Mouse (Mus musculus) layer of hippocampus, postnatal 25 days (tissue): ENCODE results near the gene A730015C16Rik. TPM values are rescaled to one million over a fixed set of nuclear protein-coding genes. Genes with fewer than 3 reads are reported as not detected.

Experiments used
- DNase-seq, 2 experiments: peaks; one replicate each; pipeline ENCODE4 v3.0.0; 2022; ENCODE audit warnings: mixed read lengths in 2 of 2, low spot score in 1 of 2; ENCODE audit errors: extremely low spot score in 1 of 2
- total RNA-seq, 2 experiments: library from RNA; stranded (reverse); gene quantifications; 2 replicates each; pipeline ENCODE4 v1.2.3; 2021

Gene A730015C16Rik
- under 1 TPM in 1 of 2 experiments, not detected in 1; 0.37 TPM for total RNA-seq

GRCm38 (mm10) chr4:108848505-108848848, at the start of gene A730015C16Rik:
A730015C16Rik (minus strand) TSS chr4:108848619.
- peak in 1 of 2 experiments; percentile 14 for DNase-seq

- no peak for DNase-seq
These were observed 42.5 kb upstream of the A730015C16Rik start for GRCm38 (mm10) chr4:108890876-108891275.

GRCm38 (mm10) chr4:108887456-108887855, 39.0 kb upstream of the A730015C16Rik start:
- no peak for DNase-seq

GRCm38 (mm10) chr4:108883815-108884214, 35.4 kb upstream of the A730015C16Rik start:
- DNase-seq = no peak

- DNase-seq = peak; percentile 41 to 46
These were observed 30.8 kb upstream of the A730015C16Rik start, which contains the start of gene Rab3b for GRCm38 (mm10) chr4:108878963-108879822. Rab3b (plus strand) TSS chr4:108879063.

GRCm38 (mm10) chr4:108877901-108878300, 29.5 kb upstream of the A730015C16Rik start:
- DNase-seq = no peak

GRCm38 (mm10) chr4:108873746-108874145, 25.3 kb upstream of the A730015C16Rik start:
- DNase-seq = no peak

GRCm38 (mm10) chr4:108869730-108870374, 21.4 kb upstream of the A730015C16Rik start:
- DNase-seq = peak; percentile 79 to 98

GRCm38 (mm10) chr4:108866806-108867205, 18.4 kb upstream of the A730015C16Rik start:
- DNase-seq = no peak

- peak; percentile 69 to 71 for DNase-seq
These were observed 509 bp downstream of the A730015C16Rik start, which contains the start of gene Kti12 for GRCm38 (mm10) chr4:108847715-108848504. Kti12 (plus strand) TSS chr4:108847785.

- no peak for DNase-seq
These were observed 2.4 kb downstream of the A730015C16Rik start for GRCm38 (mm10) chr4:108845824-108846569.

GRCm38 (mm10) chr4:108843336-108843735, 5.1 kb downstream of the A730015C16Rik start:
- no peak for DNase-seq

GRCm38 (mm10) chr4:108841920-108842578, 6.4 kb downstream of the A730015C16Rik start:
- no peak for DNase-seq

GRCm38 (mm10) chr4:108838031-108838430, 10.4 kb downstream of the A730015C16Rik start:
- DNase-seq = no peak

GRCm38 (mm10) chr4:108835496-108835895, 12.9 kb downstream of the A730015C16Rik start:
- no peak for DNase-seq

GRCm38 (mm10) chr4:108834971-108835311, 13.5 kb downstream of the A730015C16Rik start:
- DNase-seq = no peak

- DNase-seq = peak; percentile 56 to 57
These were observed 14.1 kb downstream of the A730015C16Rik start, which contains the start of gene Txndc12 for GRCm38 (mm10) chr4:108834115-108834970. Txndc12 (plus strand) TSS chr4:108834601.

GRCm38 (mm10) chr4:108833828-108834114, 14.6 kb downstream of the A730015C16Rik start:
- DNase-seq = no peak
